Mouse (Mus musculus): ENCODE measurements around the gene Gpr132.

DNA sequence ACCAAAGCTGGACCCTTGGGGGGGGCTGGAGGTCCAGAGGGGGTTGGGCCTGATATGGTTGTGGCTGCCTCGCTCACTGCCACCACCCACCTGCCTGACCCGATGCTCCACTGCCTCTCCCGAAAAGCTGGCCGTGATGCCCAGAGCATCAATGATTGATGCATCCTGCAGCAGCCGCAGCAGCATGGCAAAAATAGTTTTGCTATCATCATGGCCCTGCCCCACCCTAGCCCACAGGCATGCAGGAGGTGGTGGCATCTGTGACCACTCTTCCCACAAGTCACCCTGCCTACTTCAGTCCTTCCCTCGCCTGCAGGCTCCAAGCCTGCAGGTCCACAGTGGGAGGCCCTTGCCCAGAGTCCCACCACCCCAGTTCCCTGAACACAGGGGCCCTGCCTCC is 62.0 kb downstream of the Gpr132 start:
- TF ChIP-seq POLR2A (IDR thresholded peaks at IDR 0.05; ENCODE audit: low read depth, low read length) (no peak), CTCF (IDR thresholded peaks at IDR 0.05; ENCODE audit: extremely low read depth, insufficient read depth, insufficient read length, insufficient replicate concordance) (no peak)

Measured in spleen, adult 2 months (tissue).